Mouse (Mus musculus) kidney, adult 8-10 months (tissue): ENCODE data around the gene Eif2ak1.

Experiments
- DNase-seq, 2 experiments: peaks; one replicate each; pipeline ENCODE4 v3.0.0; 2022

The Eif2ak1 gene

DNA sequence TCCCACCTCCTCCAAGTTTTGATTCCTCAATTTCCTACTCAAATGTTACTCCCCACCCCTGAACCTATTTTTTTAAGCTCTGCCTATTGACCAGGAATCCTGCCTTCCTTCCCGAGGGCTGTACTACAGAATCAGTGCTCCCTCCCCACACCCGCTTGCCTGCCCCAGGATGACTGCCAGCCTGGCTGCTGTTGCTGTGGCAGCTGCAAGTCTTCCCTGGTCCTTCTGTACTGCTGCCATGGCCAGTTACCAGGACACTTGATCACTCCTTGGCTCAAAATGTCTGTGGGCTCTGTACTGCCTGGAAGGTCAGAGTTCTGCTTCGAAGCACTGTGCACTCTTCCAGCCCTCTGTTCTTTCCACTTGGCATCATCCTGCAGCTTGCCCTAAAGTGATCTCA, 84.5 kb downstream of the Eif2ak1 start:
- no peak for DNase-seq

GRCm38 (mm10) chr5:143903813-143904212, 86.2 kb downstream of the Eif2ak1 start:
- no peak for DNase-seq

DNA sequence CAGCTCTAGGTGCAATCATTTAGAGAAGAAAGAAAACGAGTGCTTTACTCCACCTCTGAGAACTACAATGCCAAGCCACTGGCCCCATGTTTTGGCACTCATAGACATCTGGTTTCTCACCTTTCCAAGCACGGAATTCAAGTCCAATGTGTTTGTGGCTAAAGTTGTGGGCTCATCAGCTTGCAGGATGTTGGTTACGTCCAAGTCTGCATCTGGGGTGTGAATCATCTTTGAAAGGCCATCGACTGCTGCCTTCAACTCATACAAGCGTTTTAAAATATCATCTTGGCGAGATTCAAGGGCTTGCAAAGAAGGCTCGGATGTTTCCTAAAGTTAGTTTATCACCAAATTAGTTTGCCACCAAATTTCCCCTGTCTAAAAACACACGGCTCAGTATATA, 88.8 kb downstream of the Eif2ak1 start:
- no peak for DNase-seq

DNA sequence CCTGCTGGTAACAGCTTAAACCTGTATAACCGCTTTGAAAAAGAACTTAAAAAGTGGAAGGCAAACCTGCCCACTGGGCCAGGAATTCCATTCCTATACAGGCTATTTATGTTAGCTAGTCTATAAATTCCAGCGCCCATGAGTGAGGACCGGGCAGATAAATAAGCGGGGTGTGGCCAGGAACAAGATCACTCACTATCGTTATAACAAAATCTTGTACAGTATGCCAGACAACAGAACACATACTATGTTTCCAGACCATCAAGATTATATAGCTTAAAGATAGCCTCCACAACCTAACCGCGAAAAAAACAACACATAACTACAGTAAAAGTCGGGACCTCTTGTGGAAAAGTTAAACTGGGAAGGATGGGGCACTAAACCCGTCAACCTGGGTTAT, 91.3 kb downstream of the Eif2ak1 start:
- no peak for DNase-seq

GRCm38 (mm10) chr5:143909417-143910400, 92.1 kb downstream of the Eif2ak1 start, which contains the start of the genes Aimp2 and Pms2:
Gene Aimp2, minus strand, starts transcription at chr5:143909847.
Gene Pms2, plus strand, starts transcription at chr5:143909964.
- peak; percentile 97 to 98 for DNase-seq

DNA sequence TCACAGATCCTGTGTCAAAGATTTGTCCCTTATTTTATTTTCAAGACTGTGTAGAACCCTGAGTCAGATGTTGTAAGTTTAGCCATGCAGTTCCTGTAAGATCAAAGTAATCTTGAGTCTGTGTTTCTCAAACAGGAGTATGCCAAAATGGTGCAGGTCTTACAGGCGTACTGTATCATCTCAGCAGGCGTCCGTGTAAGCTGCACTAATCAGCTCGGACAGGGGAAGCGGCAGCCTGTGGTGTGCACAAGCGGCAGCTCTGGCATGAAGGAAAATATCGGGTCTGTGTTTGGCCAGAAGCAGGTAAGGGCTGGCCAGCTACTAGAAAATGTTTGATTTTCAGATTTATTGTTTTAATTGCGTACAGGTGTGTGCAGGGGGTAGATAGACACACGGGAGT, 98.6 kb downstream of the Eif2ak1 start:
- no peak for DNase-seq

GRCm38 (mm10) chr5:143917418-143917817, 99.8 kb downstream of the Eif2ak1 start:
- DNase-seq = peak; percentile 51 to 76

DNA sequence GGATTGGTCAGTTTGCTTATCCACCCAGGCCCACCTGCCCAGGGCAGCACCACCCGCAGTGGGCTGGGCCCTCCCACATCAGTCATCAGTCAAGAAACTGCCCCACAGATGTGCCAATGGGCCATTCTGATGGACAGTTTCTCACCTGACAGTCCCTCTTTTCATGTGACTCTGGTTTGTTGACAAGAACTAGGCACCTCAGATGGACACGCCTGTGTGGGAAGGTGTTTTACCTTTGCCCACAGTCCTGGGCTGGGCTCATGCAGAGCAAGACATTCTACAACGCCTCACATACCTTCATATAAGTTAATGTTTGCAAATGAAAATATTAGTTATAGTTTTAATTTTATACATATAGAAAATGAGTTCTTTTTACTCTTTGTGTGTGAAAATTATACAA, 100.5 kb downstream of the Eif2ak1 start:
- DNase-seq = no peak

- DNase-seq = no peak
These were observed 107.3 kb downstream of the Eif2ak1 start for GRCm38 (mm10) chr5:143924781-143925452.

DNA sequence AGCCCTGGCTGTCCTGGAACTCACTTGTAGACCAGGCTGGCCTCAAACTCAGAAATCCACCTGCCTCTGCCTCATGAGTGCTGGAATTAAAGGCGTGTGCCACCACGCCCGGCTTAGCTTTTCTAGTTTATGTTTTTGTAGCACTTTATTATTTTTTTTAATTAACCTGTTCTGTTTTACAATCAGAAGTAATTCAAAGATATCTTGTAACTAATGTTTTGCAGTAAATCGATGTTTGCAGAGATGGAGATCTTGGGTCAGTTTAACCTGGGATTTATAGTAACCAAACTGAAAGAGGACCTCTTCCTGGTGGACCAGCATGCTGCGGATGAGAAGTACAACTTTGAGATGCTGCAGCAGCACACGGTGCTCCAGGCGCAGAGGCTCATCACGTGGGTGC, 110.3 kb downstream of the Eif2ak1 start, which contains the start of gene Gm42421:
Gm42421 (plus strand) TSS at position 301 of the 400 bp plus-strand sequence.
- DNase-seq = no peak

DNA sequence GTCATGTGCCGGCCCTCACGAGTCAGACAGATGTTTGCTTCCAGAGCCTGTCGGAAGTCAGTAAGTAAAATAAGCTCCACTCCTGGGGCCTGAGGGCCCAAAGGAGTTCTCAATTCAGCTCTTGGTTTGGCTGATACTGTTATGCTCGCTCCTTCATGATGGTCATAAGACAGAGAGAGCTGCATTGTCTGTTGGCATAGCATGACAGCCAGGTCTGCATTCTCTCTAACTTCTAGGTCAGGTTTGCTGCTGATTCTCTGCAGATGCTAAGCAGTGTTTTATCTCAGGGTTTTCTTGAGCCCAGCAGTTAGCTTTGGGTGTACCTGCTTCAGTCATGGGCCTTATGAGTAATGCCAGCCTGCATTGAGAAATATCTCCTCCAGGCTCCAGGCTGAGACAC, 111.7 kb downstream of the Eif2ak1 start:
- DNase-seq = no peak

DNA sequence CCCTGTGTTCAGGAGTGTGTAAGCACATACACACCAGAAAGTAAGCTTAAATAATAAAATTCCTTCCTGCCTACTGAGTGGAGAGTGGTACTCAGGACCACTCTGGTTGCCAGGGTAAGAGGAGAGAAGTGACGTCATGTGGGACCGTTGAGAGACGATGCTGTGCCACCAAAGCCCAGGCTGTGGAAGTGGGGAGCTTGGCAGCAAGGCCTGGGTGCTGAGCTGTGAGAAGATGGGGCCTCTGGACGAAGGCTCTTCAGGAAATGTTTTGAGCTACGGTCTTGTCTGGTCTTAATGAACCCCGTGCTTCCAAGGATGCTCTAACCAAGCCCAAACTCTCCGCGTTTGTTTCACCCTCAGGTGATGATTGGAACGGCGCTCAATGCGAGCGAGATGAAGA, 113.1 kb downstream of the Eif2ak1 start:
- DNase-seq = no peak

GRCm38 (mm10) chr5:143931863-143932580, 114.4 kb downstream of the Eif2ak1 start:
- no peak for DNase-seq

DNA sequence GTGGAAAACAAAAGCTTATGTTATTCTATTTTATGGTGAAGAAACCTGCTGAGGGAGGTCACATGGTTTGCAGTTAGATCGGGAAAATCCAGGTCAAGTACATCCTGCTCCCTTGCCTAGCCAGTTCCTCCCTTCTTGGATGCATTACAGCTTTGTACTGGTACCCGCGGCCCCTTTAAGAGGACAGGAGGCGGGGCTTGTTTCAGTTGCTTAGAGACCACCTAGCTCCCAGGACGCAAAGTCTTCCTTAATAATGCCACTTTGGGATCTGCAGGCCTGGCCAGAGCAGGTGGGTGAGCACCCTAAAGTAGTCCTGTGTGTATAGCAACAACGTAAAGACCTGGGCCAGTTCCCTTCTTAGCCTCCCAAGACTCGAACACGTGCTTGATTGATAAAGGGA, 115.2 kb downstream of the Eif2ak1 start, which contains the start of gene Rsph10b:
Rsph10b (plus strand) TSS at position 205 of the 400 bp plus-strand sequence.
- DNase-seq = no peak

GRCm38 (mm10) chr5:143933414-143933813, 115.8 kb downstream of the Eif2ak1 start:
- DNase-seq = no peak

DNA sequence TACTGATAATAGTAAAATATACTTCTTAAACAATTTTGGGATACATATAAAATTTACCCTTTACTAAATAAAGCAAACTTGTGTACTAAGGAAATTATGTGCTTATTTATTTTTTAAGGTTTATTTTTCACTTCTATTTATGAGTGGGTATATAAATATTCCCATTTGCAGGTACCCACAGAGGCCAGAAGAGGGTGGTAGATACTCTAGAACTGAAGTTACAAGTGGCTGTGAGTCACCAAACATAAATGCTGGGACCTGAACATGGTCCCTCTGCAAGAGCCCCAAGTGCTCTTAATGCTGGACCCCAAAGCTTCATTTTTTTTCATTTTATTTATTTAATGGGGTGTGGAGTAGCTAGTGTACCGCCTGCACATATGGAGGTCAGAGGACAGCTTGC, 116.3 kb downstream of the Eif2ak1 start:
- no peak for DNase-seq

- DNase-seq = no peak
These were observed 118.6 kb downstream of the Eif2ak1 start for GRCm38 (mm10) chr5:143936156-143936555.

- DNase-seq = no peak
These were observed 124.0 kb downstream of the Eif2ak1 start for GRCm38 (mm10) chr5:143941588-143941987.

GRCm38 (mm10) chr5:143943231-143944125, 125.9 kb downstream of the Eif2ak1 start:
- no peak for DNase-seq

DNA sequence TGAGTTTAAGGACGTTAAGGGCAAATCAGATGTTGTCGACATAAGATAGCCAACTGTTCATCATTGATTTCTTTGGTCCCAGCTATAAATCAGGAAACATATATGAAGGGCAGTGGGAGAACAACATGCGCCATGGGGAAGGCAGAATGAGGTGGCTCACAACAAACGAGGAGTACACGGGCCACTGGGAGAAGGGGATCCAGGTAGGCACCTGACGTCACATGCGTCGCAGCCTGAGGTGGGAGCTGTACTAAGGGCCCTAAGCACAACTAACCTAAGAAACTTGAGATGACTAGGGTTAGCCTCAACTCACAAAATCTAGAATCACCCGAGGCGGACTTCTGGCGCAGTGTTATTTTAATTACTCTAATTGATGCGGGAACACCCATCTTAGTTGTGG, 130.8 kb downstream of the Eif2ak1 start:
- DNase-seq = no peak

- no peak for DNase-seq
These were observed 132.4 kb downstream of the Eif2ak1 start for GRCm38 (mm10) chr5:143950016-143950415.
